Mouse (Mus musculus) kidney, adult 2 months (tissue): Measurements from ENCODE around the gene Gm17606. TPM values are rescaled to one million over a fixed set of nuclear protein-coding genes. Genes with fewer than 3 reads are reported as not detected.
A peak's percentile ranks its signal among the peaks of the same experiment; 100 is the strongest.

ENCODE experiments used
- DNase-seq: peaks from one replicate; pipeline ENCODE4 v3.0.0; 2021
- H3K27ac ChIP-seq: fragments of 200-500 bp; 2 replicates; pipeline ENCODE4 v1.5.1; 2012; ENCODE audit warnings: low read depth, low read length, control low read depth, inconsistent platforms; ENCODE audit not compliant: insufficient read depth
- H3K27me3 ChIP-seq: fragments of 200-500 bp; replicated peaks from 2 replicates; pipeline ENCODE4 v1.6.1; 2012; ENCODE audit warnings: mild to moderate bottlenecking, moderate library complexity, low read length, inconsistent platforms; ENCODE audit not compliant: control insufficient read depth, insufficient read depth
- H3K36me3 ChIP-seq: fragments of 200-500 bp; 2 replicates; pipeline ENCODE4 v1.6.1; 2012; ENCODE audit warnings: mild to moderate bottlenecking, moderate library complexity, low read length, inconsistent platforms; ENCODE audit not compliant: control insufficient read depth, insufficient read depth
- H3K4me1 ChIP-seq: fragments of 200-500 bp; 2 replicates; pipeline ENCODE4 v1.6.1; 2011; ENCODE audit warnings: low read length; ENCODE audit not compliant: control insufficient read depth, insufficient read depth
- H3K4me3 ChIP-seq: fragments of 200-500 bp; 2 replicates; pipeline ENCODE4 v1.5.1; 2011; ENCODE audit warnings: mild to moderate bottlenecking, low read depth, low read length, control low read depth; ENCODE audit not compliant: insufficient read depth
- CTCF ChIP-seq: fragments of 200-500 bp; conservative IDR thresholded peaks from 2 replicates; pipeline ENCODE4 v1.5.1; 2011; ENCODE audit warnings: low read depth, mild to moderate bottlenecking, control low read depth, low read length, moderate library complexity, mixed read lengths; ENCODE audit not compliant: insufficient read depth, insufficient read length
- POLR2A ChIP-seq: fragments of 200-500 bp; IDR thresholded peaks from one replicate; pipeline ENCODE4 v1.6.1; 2011; ENCODE audit warnings: low read depth, low read length, control low read depth
- WGBS: fragments of 180-500 bp; shearing (Covaris S2); methylation state at CpG from one replicate; pipeline ENCODE4 v1.1.7; 2018; 5-methylcytosine and 5-hydroxymethylcytosine counted together
- polyA plus RNA-seq: library from polyadenylated mRNA; depleted of rRNA; stranded (reverse); fragments of >200 nt; gene quantifications from 2 replicates; pipeline ENCODE4 v1.2.3, GENCODE M21; 2012

Gm17606 gene
- polyA plus RNA-seq, 1 experiment: not detected

- no peak overlapping the region for H3K27ac ChIP-seq
- WGBS: 57% methylated on average over 8 of the region's 8 CpGs
- peak; percentile 55 for DNase-seq
- TF ChIP-seq CTCF (peak; percentile 88), POLR2A (no peak)
- H3K4me1 ChIP-seq: no peaks in the 10 kb centered on the region
- no peak overlapping the region for H3K4me3 ChIP-seq
- H3K27me3 ChIP-seq: no peaks in the 10 kb centered on the region
- H3K36me3 ChIP-seq: no peaks in the 10 kb centered on the region
Observed at GRCm38 (mm10) chr14:54636954-54637353, 3.8 kb upstream of the Gm17606 start.

- H3K4me3 ChIP-seq: no peak overlapping the region
- H3K27me3 ChIP-seq: no peaks in the 10 kb centered on the region
- no peak for TF ChIP-seq CTCF
- TF ChIP-seq POLR2A: no peak
- no peaks in the 10 kb centered on the region for H3K4me1 ChIP-seq
- DNase-seq: no peak
- 66% methylated on average over 5 of the region's 5 CpGs for whole genome bisulfite sequencing
- H3K36me3 ChIP-seq: no peaks in the 10 kb centered on the region
- no peak overlapping the region for H3K27ac ChIP-seq
Observed at GRCm38 (mm10) chr14:54638210-54638609, 2.5 kb upstream of the Gm17606 start.

- WGBS: 70% methylated on average over 4 of the region's 4 CpGs
- Histone ChIP-seq H3K4me3 (no peak overlapping the region), H3K27ac (no peak overlapping the region), H3K36me3 (peaks cover 8% of the 10 kb centered on the region), H3K27me3 (no peaks in the 10 kb centered on the region), H3K4me1 (no peaks in the 10 kb centered on the region)
- no peak for DNase-seq
- TF ChIP-seq CTCF (no peak), POLR2A (no peak)
Observed at GRCm38 (mm10) chr14:54640121-54640520, 631 bp upstream of the Gm17606 start.

- under 1% methylated on average over 50 of the region's 52 CpGs for WGBS
- peaks cover 10% of the 10 kb centered on the region for H3K36me3 ChIP-seq
- TF ChIP-seq POLR2A (no peak), CTCF (peak; percentile 74)
- H3K4me3 ChIP-seq: peak within 1 kb of the TSS; percentile 67
- H3K27ac ChIP-seq: no peak within 1 kb of the TSS
- H3K4me1 ChIP-seq: no peaks in the 10 kb centered on the region
- H3K27me3 ChIP-seq: no peaks in the 10 kb centered on the region
- DNase-seq: peak; percentile 93
Observed at GRCm38 (mm10) chr14:54641305-54641969, 685 bp downstream of the Gm17606 start, which contains the start of gene Cdh24. TSS of gene Cdh24 (minus strand) at chr14:54641364.

GRCm38 (mm10) chr14:54642224-54642944, 1.6 kb downstream of the Gm17606 start:
- Histone ChIP-seq H3K4me3 (no peak overlapping the region), H3K27me3 (no peaks in the 10 kb centered on the region), H3K36me3 (peaks cover 10% of the 10 kb centered on the region), H3K4me1 (no peaks in the 10 kb centered on the region), H3K27ac (no peak overlapping the region)
- DNase-seq: no peak
- TF ChIP-seq CTCF: no peak
- no peak for TF ChIP-seq POLR2A
- WGBS: 86% methylated on average over 25 of the region's 25 CpGs

- no peak for TF ChIP-seq POLR2A
- TF ChIP-seq CTCF: no peak
- no peak for DNase-seq
- H3K4me3 ChIP-seq: no peak overlapping the region
- no peaks in the 10 kb centered on the region for H3K27me3 ChIP-seq
- no peaks in the 10 kb centered on the region for H3K4me1 ChIP-seq
- H3K36me3 ChIP-seq: peaks cover 10% of the 10 kb centered on the region
- no peak overlapping the region for H3K27ac ChIP-seq
- 88% methylated on average over 2 of the region's 2 CpGs for WGBS
Observed at GRCm38 (mm10) chr14:54643011-54643410, 2.3 kb downstream of the Gm17606 start.

GRCm38 (mm10) chr14:54644294-54644693, 3.5 kb downstream of the Gm17606 start:
- Histone ChIP-seq H3K4me3 (no peak overlapping the region), H3K27ac (no peak overlapping the region), H3K4me1 (no peaks in the 10 kb centered on the region), H3K36me3 (peaks cover 10% of the 10 kb centered on the region), H3K27me3 (no peaks in the 10 kb centered on the region)
- WGBS: 69% methylated on average over 9 of the region's 9 CpGs
- TF ChIP-seq POLR2A (no peak), CTCF (no peak)
- no peak for DNase-seq
